Mouse (Mus musculus): ENCODE measurements around the gene Madcam1. TPM values are rescaled to one million over a fixed set of nuclear protein-coding genes. Genes with fewer than 3 reads are reported as not detected.

Madcam1 gene
- not detected for polyA plus RNA-seq (2012; fragmentation: generic; extraction: Trizol)
- long read RNA-seq, experiment 1: 0 reads
- long read RNA-seq, experiment 2: 0 reads

DNA sequence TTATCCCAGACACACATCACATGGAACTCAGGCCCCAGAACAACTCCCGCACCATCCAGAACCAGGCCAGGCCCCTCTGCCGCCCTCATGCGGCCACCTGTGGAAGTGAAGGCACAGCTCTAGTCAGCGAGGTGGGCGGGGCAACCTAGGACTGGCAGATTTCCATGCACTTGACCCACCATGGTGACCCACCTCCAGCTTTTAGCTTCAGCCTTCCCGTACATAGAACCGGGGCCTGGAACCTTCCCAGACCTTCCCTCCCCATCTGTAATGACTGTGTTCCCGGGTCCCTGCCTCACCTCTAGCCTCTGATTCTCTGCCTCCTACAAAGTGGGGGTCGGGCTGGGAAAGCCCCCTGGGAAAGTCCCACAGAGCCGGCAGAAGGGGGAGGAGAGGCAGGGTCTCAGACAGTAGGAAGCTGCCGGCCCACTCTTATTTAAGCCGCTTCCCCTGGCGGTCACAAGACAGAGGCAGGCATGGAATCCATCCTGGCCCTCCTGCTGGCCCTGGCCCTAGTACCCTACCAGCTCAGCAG lies at the start of gene Madcam1:
Madcam1 (plus strand) TSS at position 429 of the 535 bp plus-strand sequence.
- H3K36me3 ChIP-seq (ENCODE audit: control insufficient read depth, insufficient read depth): no peaks in the 10 kb centered on the region
- H3ac ChIP-seq (ENCODE audit: control insufficient read depth, insufficient read length, low read depth): no peak within 1 kb of the TSS
- TF ChIP-seq FOSL1 (IDR thresholded peaks at IDR 0.05; ENCODE audit: insufficient read depth, low read length, poor library complexity, severe bottlenecking) (no peak), CTCF (IDR thresholded peaks at IDR 0.05; ENCODE audit: control insufficient read depth, insufficient read depth, insufficient read length) (peak; percentile 80)
- H3K79me2 ChIP-seq (ENCODE audit: control insufficient read depth, insufficient read depth): no peaks in the 10 kb centered on the region
- no peaks in the 10 kb centered on the region for H3K79me3 ChIP-seq (ENCODE audit: low read depth)
- peaks cover 16% of the 10 kb centered on the region for H3K27me3 ChIP-seq (ENCODE audit: control insufficient read depth, insufficient read depth, insufficient read length)
- H3K4me3 ChIP-seq (ENCODE audit: insufficient read depth, poor library complexity, severe bottlenecking): no peak within 1 kb of the TSS

DNA sequence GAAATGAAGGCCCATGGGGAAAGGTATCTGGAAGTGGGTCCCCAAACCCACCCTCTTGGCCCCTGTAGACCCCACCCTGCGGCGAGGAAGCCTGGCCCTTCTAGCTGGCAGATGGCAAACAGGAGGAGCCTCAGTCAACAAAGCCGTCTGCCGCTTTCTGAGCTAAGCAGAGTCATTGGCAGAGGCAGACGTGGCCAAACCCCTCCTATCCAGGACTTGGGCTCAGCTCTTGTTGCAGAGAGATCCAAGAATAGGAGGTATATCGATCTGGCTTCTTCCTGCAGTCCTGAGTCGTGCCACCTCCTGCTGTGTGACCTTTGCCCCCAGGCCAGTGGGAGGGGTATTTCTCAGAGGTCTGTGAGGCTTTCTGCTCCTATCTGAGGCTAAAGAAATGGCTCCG lies 48.5 kb upstream of the Madcam1 start:
- TF ChIP-seq MAX (IDR thresholded peaks at IDR 0.05) (no peak), CTCF (IDR thresholded peaks at IDR 0.05; ENCODE audit: control insufficient read depth, insufficient read depth, insufficient read length) (no peak), MYOD1 (IDR thresholded peaks at IDR 0.05; ENCODE audit: control insufficient read depth, insufficient read length, low read depth) (no peak), FOSL1 (IDR thresholded peaks at IDR 0.05; ENCODE audit: insufficient read depth, low read length, poor library complexity, severe bottlenecking) (no peak), USF1 (IDR thresholded peaks at IDR 0.05; ENCODE audit: low read depth) (no peak), MYOG (IDR thresholded peaks at IDR 0.05; ENCODE audit: control insufficient read depth, extremely low read depth, insufficient read length) (no peak)
- H3K36me3 ChIP-seq (ENCODE audit: control insufficient read depth, insufficient read depth): no peaks in the 10 kb centered on the region
- H3K4me3 ChIP-seq (ENCODE audit: insufficient read depth, poor library complexity, severe bottlenecking): no peak overlapping the region
- no peaks in the 10 kb centered on the region for H3K79me3 ChIP-seq (ENCODE audit: low read depth)
- H3K79me2 ChIP-seq (ENCODE audit: control insufficient read depth, insufficient read depth): no peaks in the 10 kb centered on the region
- H3K27me3 ChIP-seq (ENCODE audit: control insufficient read depth, insufficient read depth, insufficient read length): peaks cover 34% of the 10 kb centered on the region
- H3ac ChIP-seq (ENCODE audit: control insufficient read depth, insufficient read length, low read depth): no peak overlapping the region

DNA sequence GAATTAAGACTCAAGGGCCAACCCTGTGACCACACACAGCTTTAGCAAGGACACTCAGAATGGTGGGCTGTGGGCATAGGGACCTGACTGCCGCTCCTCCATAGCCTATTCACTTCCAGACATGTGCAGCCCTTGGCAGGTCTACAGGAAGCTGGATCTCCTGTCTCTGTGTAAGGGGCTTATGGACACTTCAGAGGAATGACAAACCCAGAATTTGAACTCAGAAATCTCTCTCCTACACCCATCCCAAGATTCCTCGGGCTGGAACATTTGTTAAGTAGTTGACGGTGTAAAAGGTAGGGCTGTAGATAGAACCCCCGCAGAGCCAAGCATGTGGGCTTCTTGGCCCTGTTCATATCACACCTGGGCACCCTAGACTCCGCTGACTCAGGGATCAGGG lies 48.0 kb upstream of the Madcam1 start:
- no peak overlapping the region for H3ac ChIP-seq (ENCODE audit: control insufficient read depth, insufficient read length, low read depth)
- H3K36me3 ChIP-seq (ENCODE audit: control insufficient read depth, insufficient read depth): no peaks in the 10 kb centered on the region
- H3K4me3 ChIP-seq (ENCODE audit: insufficient read depth, poor library complexity, severe bottlenecking): no peak overlapping the region
- H3K79me2 ChIP-seq (ENCODE audit: control insufficient read depth, insufficient read depth): no peaks in the 10 kb centered on the region
- no peak for TF ChIP-seq FOSL1 (IDR thresholded peaks at IDR 0.05; ENCODE audit: insufficient read depth, low read length, poor library complexity, severe bottlenecking)
- TF ChIP-seq CTCF (IDR thresholded peaks at IDR 0.05; ENCODE audit: control insufficient read depth, insufficient read depth, insufficient read length): no peak
- no peak for TF ChIP-seq USF1 (IDR thresholded peaks at IDR 0.05; ENCODE audit: low read depth)
- no peak for TF ChIP-seq MAX (IDR thresholded peaks at IDR 0.05)
- TF ChIP-seq CEBPB (IDR thresholded peaks at IDR 0.05; ENCODE audit: low read depth): no peak
- no peak for TF ChIP-seq MYOD1 (IDR thresholded peaks at IDR 0.05; ENCODE audit: control insufficient read depth, insufficient read length, low read depth)
- no peak for TF ChIP-seq MYOG (IDR thresholded peaks at IDR 0.05; ENCODE audit: control insufficient read depth, extremely low read depth, insufficient read length)
- peaks cover 32% of the 10 kb centered on the region for H3K27me3 ChIP-seq (ENCODE audit: control insufficient read depth, insufficient read depth, insufficient read length)
- H3K79me3 ChIP-seq (ENCODE audit: low read depth): no peaks in the 10 kb centered on the region

DNA sequence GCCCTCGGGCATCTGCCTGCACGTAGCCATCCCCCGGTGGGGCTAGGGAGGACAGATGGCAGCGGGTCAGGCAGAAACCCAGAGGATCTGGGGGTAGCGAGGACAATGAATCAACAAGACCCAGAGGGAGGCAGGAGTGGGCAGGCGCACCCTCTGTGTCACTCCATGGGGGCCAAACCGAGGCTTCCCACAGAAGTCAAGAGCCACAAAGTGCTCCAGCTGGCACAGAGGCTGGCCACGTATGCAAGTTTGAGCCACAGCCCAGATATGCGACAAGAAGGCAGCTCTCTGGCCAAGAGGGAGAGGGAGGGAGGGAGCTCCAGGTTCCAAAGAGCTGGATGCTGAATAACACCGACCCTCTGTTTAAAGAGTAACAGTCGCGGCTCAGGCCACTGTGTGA lies 40.4 kb upstream of the Madcam1 start:
- Histone ChIP-seq H3K4me3 (ENCODE audit: insufficient read depth, poor library complexity, severe bottlenecking) (no peak overlapping the region), H3K79me2 (ENCODE audit: control insufficient read depth, insufficient read depth) (no peaks in the 10 kb centered on the region), H3ac (ENCODE audit: control insufficient read depth, insufficient read length, low read depth) (no peak overlapping the region), H3K36me3 (ENCODE audit: control insufficient read depth, insufficient read depth) (no peaks in the 10 kb centered on the region), H3K79me3 (ENCODE audit: low read depth) (no peaks in the 10 kb centered on the region), H3K27me3 (ENCODE audit: control insufficient read depth, insufficient read depth, insufficient read length) (peaks cover 17% of the 10 kb centered on the region)
- TF ChIP-seq CTCF (IDR thresholded peaks at IDR 0.05; ENCODE audit: control insufficient read depth, insufficient read depth, insufficient read length) (no peak), CEBPB (IDR thresholded peaks at IDR 0.05; ENCODE audit: low read depth) (no peak), FOSL1 (IDR thresholded peaks at IDR 0.05; ENCODE audit: insufficient read depth, low read length, poor library complexity, severe bottlenecking) (no peak), MYOD1 (IDR thresholded peaks at IDR 0.05; ENCODE audit: control insufficient read depth, insufficient read length, low read depth) (no peak), USF1 (IDR thresholded peaks at IDR 0.05; ENCODE audit: low read depth) (no peak), MYOG (IDR thresholded peaks at IDR 0.05; ENCODE audit: control insufficient read depth, extremely low read depth, insufficient read length) (no peak), MAX (IDR thresholded peaks at IDR 0.05) (no peak)

DNA sequence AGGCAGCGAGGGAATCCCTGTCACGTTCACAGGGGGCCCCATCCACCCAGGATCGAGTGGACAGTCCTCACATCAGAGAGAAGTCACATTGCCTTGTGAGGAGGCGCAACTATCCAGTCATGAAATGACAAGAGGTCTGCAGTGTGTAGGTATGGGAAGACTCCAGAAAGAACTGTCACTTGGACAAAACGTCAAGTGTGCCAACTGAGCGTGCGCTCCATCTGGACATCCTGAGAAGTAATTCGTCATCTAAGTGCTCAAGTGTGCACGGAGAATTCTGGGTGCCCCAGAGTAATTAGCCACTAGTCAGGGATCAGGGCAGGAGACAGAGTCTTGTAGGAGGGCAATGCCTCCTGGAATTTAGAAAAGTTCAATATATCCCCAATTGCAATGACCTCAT lies 39.0 kb upstream of the Madcam1 start:
- peaks cover 14% of the 10 kb centered on the region for H3K27me3 ChIP-seq (ENCODE audit: control insufficient read depth, insufficient read depth, insufficient read length)
- H3ac ChIP-seq (ENCODE audit: control insufficient read depth, insufficient read length, low read depth): no peak overlapping the region
- no peaks in the 10 kb centered on the region for H3K79me2 ChIP-seq (ENCODE audit: control insufficient read depth, insufficient read depth)
- no peak overlapping the region for H3K4me3 ChIP-seq (ENCODE audit: insufficient read depth, poor library complexity, severe bottlenecking)
- H3K36me3 ChIP-seq (ENCODE audit: control insufficient read depth, insufficient read depth): no peaks in the 10 kb centered on the region
- TF ChIP-seq CTCF (IDR thresholded peaks at IDR 0.05; ENCODE audit: control insufficient read depth, insufficient read depth, insufficient read length): no peak
- no peak for TF ChIP-seq FOSL1 (IDR thresholded peaks at IDR 0.05; ENCODE audit: insufficient read depth, low read length, poor library complexity, severe bottlenecking)
- no peak for TF ChIP-seq CEBPB (IDR thresholded peaks at IDR 0.05; ENCODE audit: low read depth)
- no peak for TF ChIP-seq MYOG (IDR thresholded peaks at IDR 0.05; ENCODE audit: control insufficient read depth, extremely low read depth, insufficient read length)
- no peak for TF ChIP-seq USF1 (IDR thresholded peaks at IDR 0.05; ENCODE audit: low read depth)
- no peak for TF ChIP-seq MYOD1 (IDR thresholded peaks at IDR 0.05; ENCODE audit: control insufficient read depth, insufficient read length, low read depth)
- no peak for TF ChIP-seq MAX (IDR thresholded peaks at IDR 0.05)
- H3K79me3 ChIP-seq (ENCODE audit: low read depth): no peaks in the 10 kb centered on the region

DNA sequence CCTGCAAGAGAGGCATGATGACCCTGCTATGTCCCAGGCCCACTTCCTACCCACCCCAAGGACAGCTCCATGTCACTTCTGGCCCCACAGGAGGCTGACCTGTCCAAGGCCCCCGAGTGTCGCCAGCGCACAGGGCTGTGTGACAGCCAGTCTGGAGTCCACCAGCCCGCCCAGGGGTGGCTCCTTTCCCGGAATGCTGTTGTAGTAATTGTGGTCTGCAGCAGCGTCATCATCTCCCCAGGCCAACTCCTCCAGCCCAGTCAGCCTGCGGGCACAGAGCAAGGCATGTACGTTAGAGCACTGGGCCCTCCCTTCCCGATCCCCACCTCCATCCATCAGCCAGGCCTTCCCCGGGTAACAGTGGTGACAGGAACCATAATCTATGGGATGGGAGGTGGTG lies 38.2 kb upstream of the Madcam1 start:
- Histone ChIP-seq H3ac (ENCODE audit: control insufficient read depth, insufficient read length, low read depth) (no peak overlapping the region), H3K27me3 (ENCODE audit: control insufficient read depth, insufficient read depth, insufficient read length) (peaks cover 8% of the 10 kb centered on the region), H3K4me3 (ENCODE audit: insufficient read depth, poor library complexity, severe bottlenecking) (no peak overlapping the region), H3K79me2 (ENCODE audit: control insufficient read depth, insufficient read depth) (no peaks in the 10 kb centered on the region), H3K36me3 (ENCODE audit: control insufficient read depth, insufficient read depth) (no peaks in the 10 kb centered on the region), H3K79me3 (ENCODE audit: low read depth) (no peaks in the 10 kb centered on the region)
- TF ChIP-seq MYOD1 (IDR thresholded peaks at IDR 0.05; ENCODE audit: control insufficient read depth, insufficient read length, low read depth): no peak
- TF ChIP-seq MYOG (IDR thresholded peaks at IDR 0.05; ENCODE audit: control insufficient read depth, extremely low read depth, insufficient read length): no peak
- TF ChIP-seq USF1 (IDR thresholded peaks at IDR 0.05; ENCODE audit: low read depth): no peak
- no peak for TF ChIP-seq CTCF (IDR thresholded peaks at IDR 0.05; ENCODE audit: control insufficient read depth, insufficient read depth, insufficient read length)
- no peak for TF ChIP-seq CEBPB (IDR thresholded peaks at IDR 0.05; ENCODE audit: low read depth)
- TF ChIP-seq MAX (IDR thresholded peaks at IDR 0.05): no peak
